Mouse (Mus musculus) adrenal gland, adult 2 months (tissue): ENCODE data around the gene Prima1. TPM values are rescaled to one million over a fixed set of nuclear protein-coding genes. Genes with fewer than 3 reads are reported as not detected.

ENCODE experiments used
- DNase-seq: peaks from one replicate; pipeline ENCODE4 v3.0.0; 2021
- polyA plus RNA-seq: library from polyadenylated mRNA; depleted of rRNA; stranded (reverse); fragments of >200 nt; gene quantifications from 2 replicates; pipeline ENCODE4 v1.2.3, GENCODE M21; 2012; rRNA removed
- total RNA-seq, 2 experiments: library from RNA; stranded (reverse); gene quantifications; 2 replicates each; pipeline ENCODE4 v1.2.3; 2021

The Prima1 gene
- total and polyA plus RNA-seq, 3 experiments = 0.75 to 2.9 (median 2.2) TPM

GRCm38 (mm10) chr12:103155406-103155805, 86.5 kb downstream of the Prima1 start:
- no peak for DNase-seq

- DNase-seq = no peak
Measured at GRCm38 (mm10) chr12:103154927-103155326, 87.0 kb downstream of the Prima1 start.

DNA sequence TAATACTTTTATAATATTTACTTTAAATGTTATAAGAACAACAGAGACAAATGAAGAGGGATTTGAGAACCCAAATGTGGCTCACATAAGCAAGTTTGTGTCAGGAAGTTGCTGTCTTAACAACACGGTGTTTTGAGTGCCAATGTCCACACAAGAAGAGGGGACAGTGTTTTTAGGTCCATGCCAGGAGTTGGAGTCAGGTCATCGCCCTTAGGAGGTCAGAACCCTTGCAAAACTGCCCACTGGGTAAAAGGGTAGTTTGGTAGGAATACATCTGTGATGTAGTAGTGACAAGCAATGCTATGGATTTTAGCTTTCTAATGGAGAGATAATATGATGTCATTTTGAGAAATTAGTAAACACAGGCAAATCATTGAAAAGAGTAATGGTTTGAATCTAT, 91.7 kb downstream of the Prima1 start:
- no peak for DNase-seq

Other genes starting within 250 kb of the Prima1 start
- gene Fam181a, start 68.8 kb upstream of the Prima1 start, total RNA-seq = not detected
- 0.22 TPM in 1 of 2 replicates, not detected in the other for gene Fam181a, start 68.8 kb upstream of the Prima1 start, polyA plus RNA-seq
- 1 to 10 TPM; 1.2 to 2.0 TPM for gene Asb2, start 113.9 kb upstream of the Prima1 start, total RNA-seq
- gene Asb2, start 113.9 kb upstream of the Prima1 start, polyA plus RNA-seq = 6.3 and 8.2 TPM in 2 replicates
- gene Otub2, start 146.5 kb upstream of the Prima1 start, total RNA-seq = 1 to 10 TPM; 3.0 to 3.8 TPM
- gene Otub2, start 146.5 kb upstream of the Prima1 start, polyA plus RNA-seq = 2.6 and 3.3 TPM in 2 replicates
- 1 to 10 TPM in 1 of 2 experiments, under 1 TPM in 1; 0.98 to 2.2 TPM for gene 9330161L09Rik, start 165.7 kb upstream of the Prima1 start, total RNA-seq
- 0.39 and 0.70 TPM in 2 replicates for gene 9330161L09Rik, start 165.7 kb upstream of the Prima1 start, polyA plus RNA-seq
- 100 to 1,000 TPM; 116 to 132 TPM for gene Ddx24, start 183.7 kb upstream of the Prima1 start, total RNA-seq
- 29.0 and 38.9 TPM in 2 replicates for gene Ddx24, start 183.7 kb upstream of the Prima1 start, polyA plus RNA-seq
- gene Ifi27, start 192.1 kb upstream of the Prima1 start, total RNA-seq = 1,000 to 10,000 TPM in 1 of 2 experiments, 100 to 1,000 TPM in 1; 923 to 1,715 TPM
- 1,448 and 1,459 TPM in 2 replicates for gene Ifi27, start 192.1 kb upstream of the Prima1 start, polyA plus RNA-seq
- gene Ifi27l2a, start 201.5 kb upstream of the Prima1 start, total RNA-seq = 1,000 to 10,000 TPM in 1 of 2 experiments, 100 to 1,000 TPM in 1; 340 to 1,466 TPM
- 539 and 2,543 TPM in 2 replicates for gene Ifi27l2a, start 201.5 kb upstream of the Prima1 start, polyA plus RNA-seq
- not detected for gene Ifi27l2b, start 215.1 kb upstream of the Prima1 start, total RNA-seq
- gene Ifi27l2b, start 215.1 kb upstream of the Prima1 start, polyA plus RNA-seq = not detected in 2 replicates